Comparison of ENCODE assay signal across 9 mouse cellular contexts in genomic region chr4:152107493-152107892, GRCm38 (mm10). TPM values are rescaled to one million over a fixed set of nuclear protein-coding genes. Genes with fewer than 3 reads are reported as not detected.
DNase-seq lines count a peak whose midpoint lies in the region; ATAC-seq lines count a peak whose summit lies in the region.
"Had no signal": no experiment of that assay in that cellular context is flagged by ENCODE, and none has a peak within 500 bp of the region (broad histone marks: within the 10 kb centered on the region; RNA-seq: fewer than 3 reads in every experiment).

No protein-coding gene starts in this region.

- 18% methylated on average over 23 of the region's 24 CpGs for WGBS in kidney, embryonic 16.5 days

- H3K36me3 ChIP-seq in megakaryocyte, embryonic 14.5 days (replicated peaks; ENCODE audit: low read length), result peaks cover 37% of the 10 kb centered on the region
- H3K36me3 ChIP-seq in kidney, embryonic 16.5 days (ENCODE audit: insufficient read depth, low read length), result peaks cover 51% of the 10 kb centered on the region

- H3K4me2 ChIP-seq in kidney, embryonic 16.5 days (replicated peaks; ENCODE audit: low read depth, low read length), result peak overlapping the region; percentile 72

- no peak for ATAC-seq in megakaryocyte, adult 5-6 weeks (ENCODE audit: poor library complexity, severe bottlenecking)
- ATAC-seq in kidney, embryonic 16.5 days (ENCODE audit: low FRiP score, low TSS enrichment), result peak; percentile 90

- DNase-seq in fat pad, adult 2 months (ENCODE audit: extremely low read depth, low read depth, low spot score), result peak; percentile 67
- DNase-seq in lung, postnatal 14 days, result peak; percentile 78
- DNase-seq in urinary bladder, postnatal 14 days (ENCODE audit: low spot score), result peak; percentile 90
- DNase-seq in layer of hippocampus, adult 18-20 months (ENCODE audit: low spot score in 2 of 2), result no peak
- no peak for DNase-seq in right cerebral cortex, postnatal 36 days (ENCODE audit: low spot score in 2 of 2)

- H3K4me3 ChIP-seq in megakaryocyte, embryonic 14.5 days (replicated peaks), result peak overlapping the region; percentile 42
- H3K4me3 ChIP-seq in kidney, embryonic 16.5 days (ENCODE audit: low read length), result peak overlapping the region; percentile 49

- peaks cover 67% of the 10 kb centered on the region for H3K4me1 ChIP-seq in megakaryocyte, embryonic 14.5 days
- H3K4me1 ChIP-seq in kidney, embryonic 16.5 days (ENCODE audit: insufficient read depth, low read length), result peaks cover 36% of the 10 kb centered on the region

- H3K9ac ChIP-seq in kidney, embryonic 16.5 days (replicated peaks; ENCODE audit: low read length), result peak overlapping the region; percentile 68

- H3K9me3 ChIP-seq in megakaryocyte, embryonic 14.5 days, result no peaks in the 10 kb centered on the region
- no peaks in the 10 kb centered on the region for H3K9me3 ChIP-seq in kidney, embryonic 16.5 days (ENCODE audit: low read length)

- H3K27me3 ChIP-seq in megakaryocyte, embryonic 14.5 days (replicated peaks), result peaks cover 4% of the 10 kb centered on the region
- H3K27me3 ChIP-seq in kidney, embryonic 16.5 days (ENCODE audit: insufficient read depth, low read length), result no peaks in the 10 kb centered on the region

- peak overlapping the region; percentile 96 for H3K27ac ChIP-seq in kidney, embryonic 16.5 days (ENCODE audit: low read length)

RNA-seq across cellular contexts. Expression of gene Tnfrsf25, which starts 8.2 kb away (rescaled TPM):
- polyA plus RNA-seq in megakaryocyte, embryonic 14.5 days (2012; ENCODE audit: insufficient read depth, low replicate concordance), result 0.56 TPM in 1 of 2 replicates, not detected in the other
- 0.13 and 0.25 TPM in 2 replicates for total RNA-seq in megakaryocyte, adult 5-6 weeks (2015)
- 0.18 and 2.8 TPM in 2 replicates for total RNA-seq in megakaryocyte, adult 5-6 weeks (2017)
- 1.9 and 3.0 TPM in 2 replicates for polyA plus RNA-seq in kidney, embryonic 16.5 days (2015; fragmentation: Nextera tagmentation; extraction: Ambion mirVana)
- 10 to 100 TPM; 40.4 to 49.5 TPM for total RNA-seq in layer of hippocampus, adult 18-20 months (2021)

RNA-seq across cellular contexts. Expression of gene Plekhg5, which starts 35.2 kb away (rescaled TPM):
- 3.6 and 5.5 TPM in 2 replicates for polyA plus RNA-seq in megakaryocyte, embryonic 14.5 days (2012; ENCODE audit: insufficient read depth, low replicate concordance)
- total RNA-seq in megakaryocyte, adult 5-6 weeks (2015), result 1.7 and 2.6 TPM in 2 replicates
- 3.0 and 3.6 TPM in 2 replicates for total RNA-seq in megakaryocyte, adult 5-6 weeks (2017)
- 25.5 and 28.1 TPM in 2 replicates for polyA plus RNA-seq in kidney, embryonic 16.5 days (2015; fragmentation: Nextera tagmentation; extraction: Ambion mirVana)
- total RNA-seq in layer of hippocampus, adult 18-20 months (2021), result 100 to 1,000 TPM; 147 to 149 TPM

RNA-seq across cellular contexts. Expression of gene Espn, which starts 44.7 kb away (rescaled TPM):
- polyA plus RNA-seq in megakaryocyte, embryonic 14.5 days (2012; ENCODE audit: insufficient read depth, low replicate concordance), result 9.3 and 14.4 TPM in 2 replicates
- total RNA-seq in megakaryocyte, adult 5-6 weeks (2015), result 1.2 and 1.4 TPM in 2 replicates
- total RNA-seq in megakaryocyte, adult 5-6 weeks (2017), result 0.22 and 0.24 TPM in 2 replicates
- polyA plus RNA-seq in kidney, embryonic 16.5 days (2015; fragmentation: Nextera tagmentation; extraction: Ambion mirVana), result 22.2 and 30.6 TPM in 2 replicates
- 1 to 10 TPM; 2.8 to 3.0 TPM for total RNA-seq in layer of hippocampus, adult 18-20 months (2021)

RNA-seq across cellular contexts. Expression of gene Hes2, which starts 51.2 kb away (rescaled TPM):
- not detected in 2 replicates for polyA plus RNA-seq in megakaryocyte, embryonic 14.5 days (2012; ENCODE audit: insufficient read depth, low replicate concordance)
- not detected in 2 replicates for total RNA-seq in megakaryocyte, adult 5-6 weeks (2015)
- not detected in 2 replicates for total RNA-seq in megakaryocyte, adult 5-6 weeks (2017)
- 0.14 and 0.57 TPM in 2 replicates for polyA plus RNA-seq in kidney, embryonic 16.5 days (2015; fragmentation: Nextera tagmentation; extraction: Ambion mirVana)
- not detected for total RNA-seq in layer of hippocampus, adult 18-20 months (2021)
- total RNA-seq: adrenal gland, postnatal 36 days had no signal

Comparison
In these comparisons a context has a peak if more than half of its experiments do, and no peak if none do; other contexts are left out.
1. DNase-seq: peak in fat pad, adult 2 months (single experiment), lung, postnatal 14 days (single experiment) and urinary bladder, postnatal 14 days (single experiment); none in layer of hippocampus, adult 18-20 months (0 of 2) and right cerebral cortex, postnatal 36 days (0 of 2).
2. RNA of gene Tnfrsf25, which starts 8.2 kb away (total RNA-seq): 40.4 to 49.5 TPM in layer of hippocampus, adult 18-20 months; 0.13 to 2.8 TPM in megakaryocyte, adult 5-6 weeks; every median in the first group is over 10 times any median in the second.
3. RNA of gene Plekhg5, which starts 35.2 kb away (total RNA-seq): 147 to 149 TPM in layer of hippocampus, adult 18-20 months; 1.7 to 3.6 TPM in megakaryocyte, adult 5-6 weeks; every median in the first group is over 10 times any median in the second.